Mouse (Mus musculus) olfactory bulb, adult 2 months (tissue): ENCODE data around the gene Med13.

Source experiments
- CTCF ChIP-seq: fragments of 200-500 bp; IDR thresholded peaks from 2 replicates; pipeline ENCODE4 v1.5.1; 2012; ENCODE audit warnings: low read depth, mild to moderate bottlenecking, low read length, moderate library complexity; ENCODE audit not compliant: insufficient read depth
- POLR2A ChIP-seq: fragments of 200-500 bp; IDR thresholded peaks from 2 replicates; pipeline ENCODE4 v1.6.1; 2012; ENCODE audit warnings: mild to moderate bottlenecking, low read depth, low read length, moderate library complexity; ENCODE audit not compliant: insufficient read depth

- TF ChIP-seq CTCF = no peak
- no peak for TF ChIP-seq POLR2A
Observed at GRCm38 (mm10) chr11:86356007-86356853, 1.2 kb downstream of the Med13 start.
